Mouse (Mus musculus) heart, embryonic 14.5 days (tissue): ENCODE measurements around the gene Pjvk. TPM values are rescaled to one million over a fixed set of nuclear protein-coding genes. Genes with fewer than 3 reads are reported as not detected.

ENCODE experiments used
- ATAC-seq: fragments of 200-750 bp; cut with Nextera tagmentation; 2 replicates; pipeline ENCODE4 v1.8.0; 2017; ENCODE audit warnings: low read depth, moderate TSS enrichment; ENCODE audit not compliant: insufficient number of reproducible peaks, insufficient read depth, low FRiP score
- H3K27ac ChIP-seq, 2 experiments: fragments of 200-500 bp in 1 of 2; fragments of 300-500 bp in 1 of 2; sonication (generic) in 1 of 2; replicated peaks in 1 of 2; 2 replicates each; pipeline ENCODE4 v1.5.1; 2012 to 2014; ENCODE audit warnings: low read depth in 2 of 2, low read length in 2 of 2, control low read depth in 1 of 2, mild to moderate bottlenecking in 1 of 2, mixed read lengths in 1 of 2; ENCODE audit not compliant: control insufficient read depth in 1 of 2, insufficient read depth in 1 of 2
- H3K27me3 ChIP-seq: fragments of 300-500 bp; sonication (generic); 2 replicates; pipeline ENCODE4 v1.6.1; 2014; ENCODE audit warnings: mild to moderate bottlenecking, low read length, control low read depth; ENCODE audit not compliant: control insufficient read depth, insufficient read depth
- H3K36me3 ChIP-seq: fragments of 300-500 bp; sonication (generic); 2 replicates; pipeline ENCODE4 v1.6.1; 2014; ENCODE audit warnings: mild to moderate bottlenecking, control low read depth, low read length, mixed read lengths; ENCODE audit not compliant: control insufficient read depth, insufficient read depth
- H3K4me1 ChIP-seq, 2 experiments: fragments of 200-500 bp in 1 of 2; fragments of 300-500 bp in 1 of 2; sonication (generic) in 1 of 2; 2 replicates each; pipeline ENCODE4 v1.6.1; 2012 to 2014; ENCODE audit warnings: low read length in 2 of 2, control low read depth in 1 of 2, mixed read lengths in 1 of 2; ENCODE audit not compliant: control insufficient read depth in 2 of 2, insufficient read depth in 2 of 2
- H3K4me2 ChIP-seq: fragments of 300-500 bp; sonication (generic); 2 replicates; pipeline ENCODE4 v1.6.1; 2014; ENCODE audit warnings: mild to moderate bottlenecking, low read length
- H3K4me3 ChIP-seq, 2 experiments: fragments of 200-500 bp in 1 of 2; fragments of 300-500 bp in 1 of 2; sonication (generic) in 1 of 2; 2 replicates each; pipeline ENCODE4 v1.5.1; 2012 to 2014; ENCODE audit warnings: low read length in 2 of 2, mild to moderate bottlenecking in 2 of 2, control low read depth in 1 of 2, low read depth in 1 of 2, moderate library complexity in 1 of 2; ENCODE audit not compliant: control insufficient read depth in 1 of 2, insufficient read depth in 1 of 2
- H3K9ac ChIP-seq: fragments of 300-500 bp; sonication (generic); 2 replicates; pipeline ENCODE4 v1.6.1; 2014; ENCODE audit warnings: mild to moderate bottlenecking, low read length
- H3K9me3 ChIP-seq: fragments of 300-500 bp; sonication (generic); 2 replicates; pipeline ENCODE4 v1.6.1; 2016; ENCODE audit warnings: low read length, control low read depth; ENCODE audit not compliant: control insufficient read depth
- WGBS: fragments of 180-500 bp; shearing (Covaris S2); extraction: QIAGEN DNeasy Blood & Tissue Kit; methylation state at CpG from one replicate; pipeline ENCODE4 v1.1.7; 2014; 5-methylcytosine and 5-hydroxymethylcytosine counted together
- polyA plus RNA-seq: library from polyadenylated mRNA; unstranded; fragments of >200 nt; fragmentation: Nextera tagmentation; extraction: Ambion mirVana; gene quantifications from 2 replicates; pipeline ENCODE4 v1.2.1, GENCODE M21; 2014

Pjvk gene
- 0.18 TPM in 1 of 2 replicates, not detected in the other for polyA plus RNA-seq

- ATAC-seq, result peak; percentile 99
Measured at GRCm38 (mm10) chr2:76647883-76648570, at the start of gene Pjvk, which contains the start of gene Prkra. Gene Pjvk, plus strand, starts transcription at chr2:76648476. Gene Prkra, minus strand, starts transcription at chr2:76648015.

GRCm38 (mm10) chr2:76599214-76599613, 49.1 kb upstream of the Pjvk start:
- Histone ChIP-seq H3K36me3 (no peaks in the 10 kb centered on the region), H3K4me1 (no peaks in the 10 kb centered on the region), H3K27me3 (no peaks in the 10 kb centered on the region), H3K4me3 (no peak overlapping the region), H3K9me3 (no peaks in the 10 kb centered on the region), H3K4me2 (no peak overlapping the region), H3K9ac (no peak overlapping the region), H3K27ac (no peak overlapping the region)
- no peak for ATAC-seq
- WGBS, result 74% methylated on average over 5 of the region's 5 CpGs

More at GRCm38 (mm10) chr2:76647883-76648570, at the start of gene Pjvk, which contains the start of gene Prkra:
- Histone ChIP-seq H3K4me2 (peak within 1 kb of the TSS; percentile 94), H3K4me1 (peaks cover 3 to 12% of the 10 kb centered on the region in 2 experiments), H3K4me3 (peak within 1 kb of the TSS; percentile 81 to 82), H3K27ac (peak within 1 kb of the TSS; percentile 89), H3K9me3 (no peaks in the 10 kb centered on the region), H3K36me3 (peaks cover 2% of the 10 kb centered on the region; the same call in 1 of the 2 replicates), H3K27me3 (no peaks in the 10 kb centered on the region), H3K9ac (peak within 1 kb of the TSS; percentile 90)
- WGBS, result under 1% methylated on average over 41 of the region's 42 CpGs

GRCm38 (mm10) chr2:76602256-76602655, 46.0 kb upstream of the Pjvk start:
- Histone ChIP-seq H3K36me3 (no peaks in the 10 kb centered on the region), H3K9me3 (no peaks in the 10 kb centered on the region), H3K4me2 (no peak overlapping the region), H3K4me3 (no peak overlapping the region), H3K9ac (no peak overlapping the region), H3K4me1 (no peaks in the 10 kb centered on the region), H3K27me3 (no peaks in the 10 kb centered on the region), H3K27ac (no peak overlapping the region)
- 78% methylated on average over 1 of the region's 1 CpGs for WGBS
- no peak for ATAC-seq

GRCm38 (mm10) chr2:76606704-76607103, 41.6 kb upstream of the Pjvk start:
- peaks cover 0 to 8% of the 10 kb centered on the region in 2 experiments; a peak in 3 of 4 replicates for H3K4me1 ChIP-seq
- no peaks in the 10 kb centered on the region for H3K36me3 ChIP-seq
- no peaks in the 10 kb centered on the region for H3K9me3 ChIP-seq
- H3K4me3 ChIP-seq, result no peak overlapping the region
- H3K9ac ChIP-seq, result no peak overlapping the region
- H3K27ac ChIP-seq, result no peak overlapping the region
- H3K4me2 ChIP-seq, result no peak overlapping the region
- H3K27me3 ChIP-seq, result no peaks in the 10 kb centered on the region
- ATAC-seq, result no peak
- WGBS, result 80% methylated on average over 3 of the region's 3 CpGs

- H3K27ac ChIP-seq, result no peak overlapping the region
- no peaks in the 10 kb centered on the region for H3K27me3 ChIP-seq
- H3K9me3 ChIP-seq, result no peaks in the 10 kb centered on the region
- H3K4me3 ChIP-seq, result no peak overlapping the region
- H3K9ac ChIP-seq, result no peak overlapping the region
- no peak overlapping the region for H3K4me2 ChIP-seq
- peaks cover 0 to 8% of the 10 kb centered on the region in 2 experiments; a peak in 3 of 4 replicates for H3K4me1 ChIP-seq
- no peak for ATAC-seq
- 53% methylated on average over 10 of the region's 10 CpGs for WGBS
- no peaks in the 10 kb centered on the region for H3K36me3 ChIP-seq
Measured at GRCm38 (mm10) chr2:76610326-76611104, 37.8 kb upstream of the Pjvk start.

GRCm38 (mm10) chr2:76611996-76612395, 36.3 kb upstream of the Pjvk start:
- no peaks in the 10 kb centered on the region for H3K9me3 ChIP-seq
- no peaks in the 10 kb centered on the region for H3K36me3 ChIP-seq
- no peak overlapping the region for H3K27ac ChIP-seq
- no peak overlapping the region for H3K9ac ChIP-seq
- H3K4me2 ChIP-seq, result no peak overlapping the region
- peaks cover 0 to 8% of the 10 kb centered on the region in 2 experiments; a peak in 3 of 4 replicates for H3K4me1 ChIP-seq
- no peak for ATAC-seq
- 80% methylated on average over 3 of the region's 3 CpGs for WGBS
- no peaks in the 10 kb centered on the region for H3K27me3 ChIP-seq
- no peak overlapping the region for H3K4me3 ChIP-seq

GRCm38 (mm10) chr2:76618078-76618477, 30.2 kb upstream of the Pjvk start:
- H3K4me3 ChIP-seq, result no peak overlapping the region
- H3K36me3 ChIP-seq, result no peaks in the 10 kb centered on the region
- H3K27ac ChIP-seq, result no peak overlapping the region
- H3K27me3 ChIP-seq, result no peaks in the 10 kb centered on the region
- no peak overlapping the region for H3K9ac ChIP-seq
- no peak overlapping the region for H3K4me2 ChIP-seq
- 34% methylated on average over 1 of the region's 1 CpGs for WGBS
- H3K4me1 ChIP-seq, result no peaks in the 10 kb centered on the region
- H3K9me3 ChIP-seq, result no peaks in the 10 kb centered on the region
- ATAC-seq, result no peak
